Mouse (Mus musculus) lung, postnatal 4 days (tissue): ENCODE measurements around the gene Satb1.

ENCODE experiments used
- DNase-seq, 2 experiments: peaks; one replicate each; pipeline ENCODE4 v3.0.0; 2021

The Satb1 gene

GRCm38 (mm10) chr17:51775070-51775881, 57.8 kb downstream of the Satb1 start:
- no peak for DNase-seq

- DNase-seq = no peak
These were observed 69.5 kb downstream of the Satb1 start for GRCm38 (mm10) chr17:51763600-51763999.

GRCm38 (mm10) chr17:51762503-51762902, 70.6 kb downstream of the Satb1 start:
- no peak for DNase-seq

- DNase-seq = no peak
These were observed 72.0 kb downstream of the Satb1 start for GRCm38 (mm10) chr17:51760997-51761655.

GRCm38 (mm10) chr17:51760251-51760887, 72.7 kb downstream of the Satb1 start:
- no peak for DNase-seq

- DNase-seq = no peak
These were observed 73.6 kb downstream of the Satb1 start for GRCm38 (mm10) chr17:51759509-51759908.

GRCm38 (mm10) chr17:51752142-51752541, 80.9 kb downstream of the Satb1 start:
- DNase-seq = no peak

- DNase-seq = no peak
These were observed 85.9 kb downstream of the Satb1 start for GRCm38 (mm10) chr17:51747204-51747603.

GRCm38 (mm10) chr17:51742502-51742901, 90.6 kb downstream of the Satb1 start:
- no peak for DNase-seq

GRCm38 (mm10) chr17:51741126-51741525, 92.0 kb downstream of the Satb1 start:
- no peak for DNase-seq

GRCm38 (mm10) chr17:51740246-51740645, 92.8 kb downstream of the Satb1 start:
- DNase-seq = no peak

GRCm38 (mm10) chr17:51724486-51724885, 108.6 kb downstream of the Satb1 start:
- no peak for DNase-seq

- DNase-seq = no peak
These were observed 137.4 kb downstream of the Satb1 start for GRCm38 (mm10) chr17:51695711-51696110.

GRCm38 (mm10) chr17:51695271-51695670, 137.8 kb downstream of the Satb1 start:
- no peak for DNase-seq

- DNase-seq = no peak
These were observed 142.6 kb downstream of the Satb1 start for GRCm38 (mm10) chr17:51690526-51690925.

GRCm38 (mm10) chr17:51687226-51687625, 145.9 kb downstream of the Satb1 start:
- DNase-seq = no peak
